Mouse (Mus musculus): ENCODE data around the gene Sh3bp1. TPM values are rescaled to one million over a fixed set of nuclear protein-coding genes. Genes with fewer than 3 reads are reported as not detected.

The Sh3bp1 gene
- polyA plus RNA-seq (2016; fragmentation: Nextera tagmentation; extraction: Ambion mirVana): 34.3 and 39.3 TPM in 2 replicates

GRCm38 (mm10) chr15:78899740-78900584, at the start of gene Sh3bp1:
Gene Sh3bp1 (plus strand): TSS chr15:78899768.
- peak within 1 kb of the TSS; percentile 88 for H3K27ac ChIP-seq
- under 1% methylated on average over 46 of the region's 47 CpGs for WGBS (ENCODE audit: insufficient replicate concordance)
- no peaks in the 10 kb centered on the region for H3K27me3 ChIP-seq (replicated peaks)
- peaks cover 37% of the 10 kb centered on the region for H3K36me3 ChIP-seq
- peaks cover 77% of the 10 kb centered on the region for H3K4me1 ChIP-seq
- ATAC-seq: peak; percentile 61
- H3K4me3 ChIP-seq: peak within 1 kb of the TSS; percentile 76
- H3K9me3 ChIP-seq (replicated peaks): no peaks in the 10 kb centered on the region
- peak within 1 kb of the TSS; percentile 90 for H3K4me2 ChIP-seq
- H3K9ac ChIP-seq: peak within 1 kb of the TSS; percentile 83

GRCm38 (mm10) chr15:78850059-78850824, 49.3 kb upstream of the Sh3bp1 start:
- Histone ChIP-seq H3K4me1 (peaks cover 54% of the 10 kb centered on the region), H3K27ac (no peak overlapping the region; the same call in 1 of the 2 replicates)
- ATAC-seq: no peak

GRCm38 (mm10) chr15:78850944-78851343, 48.6 kb upstream of the Sh3bp1 start:
- 43% methylated on average over 6 of the region's 6 CpGs for WGBS (ENCODE audit: insufficient replicate concordance)
- H3K4me1 ChIP-seq: peaks cover 52% of the 10 kb centered on the region
- H3K9ac ChIP-seq: no peak overlapping the region; the same call in 1 of the 2 replicates
- H3K27ac ChIP-seq: no peak overlapping the region
- no peak overlapping the region; the same call in 1 of the 2 replicates for H3K4me2 ChIP-seq
- ATAC-seq: no peak
- H3K36me3 ChIP-seq: peaks cover 17% of the 10 kb centered on the region
- H3K4me3 ChIP-seq: no peak overlapping the region
- H3K9me3 ChIP-seq (replicated peaks): no peaks in the 10 kb centered on the region
- H3K27me3 ChIP-seq (replicated peaks): peaks cover 44% of the 10 kb centered on the region

More at GRCm38 (mm10) chr15:78850059-78850824, 49.3 kb upstream of the Sh3bp1 start:
- Histone ChIP-seq H3K9me3 (replicated peaks) (no peaks in the 10 kb centered on the region), H3K27me3 (replicated peaks) (peaks cover 50% of the 10 kb centered on the region), H3K4me3 (no peak overlapping the region), H3K4me2 (no peak overlapping the region), H3K9ac (no peak overlapping the region; the same call in 1 of the 2 replicates), H3K36me3 (peaks cover 17% of the 10 kb centered on the region)
- 58% methylated on average over 15 of the region's 15 CpGs for WGBS (ENCODE audit: insufficient replicate concordance)

- Histone ChIP-seq H3K4me3 (no peak overlapping the region), H3K27ac (0 out of 2 replicates have a peak overlapping the region, but pooled peaks have one; percentile 21), H3K9me3 (replicated peaks) (no peaks in the 10 kb centered on the region), H3K4me1 (peaks cover 47% of the 10 kb centered on the region), H3K36me3 (peaks cover 17% of the 10 kb centered on the region), H3K4me2 (peak overlapping the region; percentile 52), H3K9ac (no peak overlapping the region), H3K27me3 (replicated peaks) (peaks cover 50% of the 10 kb centered on the region)
- 4% methylated on average over 13 of the region's 13 CpGs for WGBS (ENCODE audit: insufficient replicate concordance)
- ATAC-seq: peak; percentile 88
Observed at GRCm38 (mm10) chr15:78851505-78852153, 47.9 kb upstream of the Sh3bp1 start.

- no peak within 1 kb of the TSS for H3K9ac ChIP-seq
- no peak within 1 kb of the TSS for H3K27ac ChIP-seq
- peaks cover 41% of the 10 kb centered on the region for H3K4me1 ChIP-seq
- H3K27me3 ChIP-seq (replicated peaks): peaks cover 26% of the 10 kb centered on the region
- no peak for ATAC-seq
- H3K9me3 ChIP-seq (replicated peaks): no peaks in the 10 kb centered on the region
- no peak within 1 kb of the TSS for H3K4me2 ChIP-seq
- 34% methylated on average over 8 of the region's 8 CpGs for WGBS (ENCODE audit: insufficient replicate concordance)
- H3K4me3 ChIP-seq: no peak within 1 kb of the TSS
- no peaks in the 10 kb centered on the region for H3K36me3 ChIP-seq
Observed at GRCm38 (mm10) chr15:78855303-78855965, 44.1 kb upstream of the Sh3bp1 start, which contains the start of gene Lgals2. Gene Lgals2 (minus strand): TSS chr15:78855529.

- H3K36me3 ChIP-seq: no peaks in the 10 kb centered on the region
- ATAC-seq: no peak
- peaks cover 26% of the 10 kb centered on the region for H3K4me1 ChIP-seq
- H3K27me3 ChIP-seq (replicated peaks): peaks cover 14% of the 10 kb centered on the region; the same call in 1 of the 2 replicates
- H3K9me3 ChIP-seq (replicated peaks): no peaks in the 10 kb centered on the region
- no peak overlapping the region for H3K4me3 ChIP-seq
- H3K4me2 ChIP-seq: no peak overlapping the region
- no peak overlapping the region for H3K27ac ChIP-seq
- 65% methylated on average over 7 of the region's 7 CpGs for WGBS (ENCODE audit: insufficient replicate concordance)
- no peak overlapping the region for H3K9ac ChIP-seq
Observed at GRCm38 (mm10) chr15:78857009-78857408, 42.6 kb upstream of the Sh3bp1 start.

- Histone ChIP-seq H3K27ac (peak overlapping the region; percentile 11; the same call in 1 of the 2 replicates), H3K9me3 (replicated peaks) (no peaks in the 10 kb centered on the region), H3K27me3 (replicated peaks) (peaks cover 14% of the 10 kb centered on the region; the same call in 1 of the 2 replicates), H3K9ac (no peak overlapping the region), H3K4me2 (no peak overlapping the region), H3K4me1 (peaks cover 30% of the 10 kb centered on the region), H3K4me3 (no peak overlapping the region), H3K36me3 (no peaks in the 10 kb centered on the region)
- 51% methylated on average over 4 of the region's 4 CpGs for WGBS (ENCODE audit: insufficient replicate concordance)
- no peak for ATAC-seq
Observed at GRCm38 (mm10) chr15:78859311-78859710, 40.3 kb upstream of the Sh3bp1 start.

GRCm38 (mm10) chr15:78859714-78860113, 39.9 kb upstream of the Sh3bp1 start:
- Histone ChIP-seq H3K27me3 (replicated peaks) (peaks cover 14% of the 10 kb centered on the region; the same call in 1 of the 2 replicates), H3K9me3 (replicated peaks) (no peaks in the 10 kb centered on the region), H3K4me3 (no peak overlapping the region), H3K4me2 (no peak overlapping the region), H3K27ac (peak overlapping the region; percentile 11; the same call in 1 of the 2 replicates), H3K9ac (no peak overlapping the region), H3K36me3 (no peaks in the 10 kb centered on the region), H3K4me1 (peaks cover 30% of the 10 kb centered on the region)
- 20% methylated on average over 6 of the region's 6 CpGs for WGBS (ENCODE audit: insufficient replicate concordance)
- no peak for ATAC-seq

GRCm38 (mm10) chr15:78862280-78862679, 37.3 kb upstream of the Sh3bp1 start:
- no peak for ATAC-seq
- Histone ChIP-seq H3K27ac (no peak overlapping the region), H3K36me3 (no peaks in the 10 kb centered on the region), H3K9me3 (replicated peaks) (no peaks in the 10 kb centered on the region), H3K4me1 (peaks cover 25% of the 10 kb centered on the region), H3K4me2 (no peak overlapping the region), H3K9ac (no peak overlapping the region), H3K27me3 (replicated peaks) (peaks cover 19% of the 10 kb centered on the region), H3K4me3 (no peak overlapping the region)
- 51% methylated on average over 5 of the region's 5 CpGs for WGBS (ENCODE audit: insufficient replicate concordance)

GRCm38 (mm10) chr15:78863154-78863553, 36.4 kb upstream of the Sh3bp1 start:
- Histone ChIP-seq H3K9ac (no peak overlapping the region), H3K4me1 (peaks cover 26% of the 10 kb centered on the region), H3K9me3 (replicated peaks) (no peaks in the 10 kb centered on the region), H3K27ac (no peak overlapping the region), H3K36me3 (no peaks in the 10 kb centered on the region), H3K27me3 (replicated peaks) (peaks cover 19% of the 10 kb centered on the region), H3K4me2 (no peak overlapping the region), H3K4me3 (no peak overlapping the region)
- no peak for ATAC-seq
- 56% methylated on average over 2 of the region's 2 CpGs for WGBS (ENCODE audit: insufficient replicate concordance)

GRCm38 (mm10) chr15:78863852-78864253, 35.7 kb upstream of the Sh3bp1 start:
- Histone ChIP-seq H3K9me3 (replicated peaks) (no peaks in the 10 kb centered on the region), H3K4me1 (peaks cover 30% of the 10 kb centered on the region), H3K4me2 (peak overlapping the region; percentile 6; the same call in 1 of the 2 replicates), H3K27me3 (replicated peaks) (peaks cover 19% of the 10 kb centered on the region), H3K36me3 (no peaks in the 10 kb centered on the region), H3K4me3 (no peak overlapping the region), H3K27ac (no peak overlapping the region; the same call in 1 of the 2 replicates), H3K9ac (no peak overlapping the region)
- WGBS (ENCODE audit: insufficient replicate concordance): 41% methylated on average over 13 of the region's 13 CpGs
- ATAC-seq: no peak

Data from liver, embryonic 12.5 days (tissue).